Mouse (Mus musculus): ENCODE results near the gene Dcp1b.

GRCm38 (mm10) chr6:119198534-119199273 is 23.7 kb downstream of the Dcp1b start:
- no peak for TF ChIP-seq CTCF (IDR thresholded peaks at IDR 0.05; ENCODE audit: low read depth, low read length)
- no peak for TF ChIP-seq POLR2A (IDR thresholded peaks at IDR 0.05; ENCODE audit: insufficient read depth, low read length)
